Mouse (Mus musculus): ENCODE results near the gene Zfp131.
"Not testable (repeated sequence)": the region's sequence is repeated elsewhere in the genome, so short reads cannot be mapped to it uniquely, and the experiment has no call there.

The Zfp131 gene

DNA sequence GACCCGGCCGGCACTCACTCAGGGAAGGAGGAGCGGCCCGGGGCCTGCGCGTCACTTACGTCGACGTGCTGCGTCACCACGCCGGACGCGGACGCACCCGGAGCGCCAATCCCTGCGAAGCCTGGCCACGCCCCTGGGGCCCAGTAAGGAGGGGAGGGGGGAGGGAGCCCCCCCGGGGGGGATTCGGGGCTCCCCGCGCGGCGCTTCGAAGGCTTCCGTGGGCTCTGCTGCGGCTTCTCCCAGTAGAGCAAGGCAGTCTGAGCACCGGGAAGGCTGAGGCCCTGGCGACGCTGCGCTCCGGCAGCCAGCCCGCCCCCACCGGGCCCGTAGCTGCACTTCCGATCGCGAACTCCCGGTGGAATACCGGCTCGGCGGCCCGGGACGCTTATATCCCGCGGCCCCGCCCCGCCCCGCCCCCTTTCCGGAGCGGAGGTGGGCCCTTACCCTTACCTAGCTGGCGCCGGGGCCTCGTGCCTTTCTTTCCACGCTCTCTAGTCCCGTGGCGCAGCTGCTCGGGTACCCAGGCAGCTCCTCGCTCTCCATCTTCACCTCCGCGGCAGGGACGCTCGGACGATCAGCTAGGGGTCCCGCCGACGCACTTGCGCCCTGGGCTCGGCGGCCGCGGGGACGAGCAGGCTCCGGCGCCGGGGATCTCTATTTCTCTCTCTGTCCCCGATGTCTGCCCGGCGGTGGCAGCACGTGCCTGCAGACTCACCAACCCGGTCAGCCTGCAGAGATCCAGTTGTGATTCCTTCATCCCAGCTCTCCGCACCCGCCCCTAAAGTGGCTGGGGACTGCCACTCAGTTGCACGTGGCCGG, at the start of gene Zfp131:
TSS of gene Zfp131 (minus strand) at position 129 of the 819 bp plus-strand sequence.
- peak; percentile 61 for DNase-seq (ENCODE audit: low spot score)

DNA sequence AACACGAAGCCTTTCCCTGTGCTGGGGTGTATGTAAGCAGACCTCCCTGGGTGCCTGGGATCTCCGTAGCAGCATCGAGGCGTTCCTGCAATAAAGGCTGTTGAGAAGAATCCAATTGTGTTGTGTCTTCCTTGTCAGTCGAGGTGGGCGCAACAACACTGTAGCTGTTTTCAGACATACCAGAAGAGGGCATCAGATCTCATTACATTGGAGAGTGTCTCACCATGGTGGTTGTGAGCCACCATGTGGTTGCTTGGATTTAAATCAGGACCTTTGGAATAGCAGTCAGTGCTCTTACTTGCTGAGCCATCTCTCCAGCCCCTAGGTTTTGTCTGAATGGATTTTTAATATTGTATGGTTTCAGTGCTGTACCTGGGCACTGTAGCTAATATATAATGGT, 49.3 kb upstream of the Zfp131 start:
- not testable (repeated sequence) for DNase-seq (ENCODE audit: low spot score)

DNA sequence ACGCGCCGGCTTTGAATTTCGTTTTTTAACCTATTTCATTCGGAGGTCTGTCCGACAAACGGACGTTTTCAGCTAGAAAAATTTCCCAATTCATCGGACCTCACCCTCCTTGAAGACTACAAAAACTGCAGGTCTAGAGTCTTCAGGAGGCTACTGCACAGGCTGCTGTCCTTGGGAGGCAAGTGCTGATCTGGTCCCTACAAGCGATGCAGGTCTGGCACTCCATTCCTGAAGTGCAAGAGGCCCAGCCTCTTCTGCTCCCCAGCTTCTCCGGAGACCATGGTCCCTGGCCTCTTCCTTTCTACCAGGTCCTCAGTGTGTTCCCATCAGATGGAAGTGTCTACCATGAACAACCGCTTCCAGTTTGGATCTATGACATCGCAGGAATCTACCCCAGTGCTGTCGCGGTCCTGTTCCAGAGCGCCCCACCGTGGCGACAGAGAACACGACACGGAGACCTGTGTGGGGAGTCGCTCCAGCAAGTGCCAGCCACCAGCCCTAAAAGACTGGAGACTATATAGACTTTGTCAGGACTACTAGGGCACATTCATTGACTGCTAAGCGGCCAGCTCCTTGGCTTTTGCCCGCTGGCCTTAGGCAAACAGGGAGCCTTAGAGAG, 47.1 kb upstream of the Zfp131 start:
- not testable (repeated sequence) for DNase-seq (ENCODE audit: low spot score)

DNA sequence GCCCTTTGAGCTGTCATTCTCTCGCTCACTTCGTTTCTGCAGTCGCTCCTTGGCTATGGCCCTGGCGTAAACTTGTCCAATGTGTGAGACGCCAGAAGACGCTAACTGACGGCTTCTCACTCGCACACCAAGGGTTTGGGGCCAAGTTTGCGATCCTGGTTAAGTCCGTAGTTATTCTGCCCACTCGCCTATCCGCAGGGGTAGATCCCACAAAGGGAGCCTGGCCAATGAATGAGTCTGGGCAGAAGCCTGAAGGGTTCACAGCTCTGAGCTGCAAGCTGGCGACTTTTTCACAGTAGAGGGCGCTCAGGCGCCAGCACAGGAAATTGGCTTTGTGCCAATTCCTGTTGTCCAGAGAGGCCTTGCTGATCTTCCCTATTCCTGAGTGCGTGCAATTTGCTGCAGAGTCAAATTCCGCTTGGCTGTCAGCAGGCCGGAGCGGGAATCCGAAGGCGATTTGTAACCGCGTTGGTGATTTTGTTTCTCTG, 45.7 kb upstream of the Zfp131 start:
- not testable (repeated sequence) for DNase-seq (ENCODE audit: low spot score)

- not testable (repeated sequence) for DNase-seq (ENCODE audit: low spot score)
Measured at GRCm38 (mm10) chr13:119835320-119836056, 44.8 kb upstream of the Zfp131 start, which contains the start of gene D13Ertd608e. Gene D13Ertd608e, plus strand, starts transcription at chr13:119836006.

DNA sequence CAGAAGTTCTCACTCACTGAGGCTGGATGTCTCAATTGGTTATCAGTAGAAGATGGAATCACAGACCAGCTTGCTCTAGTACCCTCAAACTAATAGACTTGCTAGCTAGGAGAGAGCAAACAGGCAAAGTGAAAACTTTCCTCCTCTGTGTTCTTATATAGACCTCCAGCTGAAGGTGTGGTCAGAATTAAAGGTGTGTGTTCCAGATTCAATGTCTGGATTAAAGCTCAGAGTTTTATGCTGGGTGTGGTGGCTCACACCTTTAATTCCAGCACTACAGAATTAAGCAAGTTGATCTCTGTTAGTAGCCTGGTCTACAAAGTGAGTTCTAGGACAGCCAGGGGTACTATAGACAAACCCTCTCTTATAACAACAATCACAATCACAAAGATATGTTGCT, 39.4 kb upstream of the Zfp131 start, which contains the start of gene AF067063:
TSS of gene AF067063 (minus strand) at position 101 of the 400 bp plus-strand sequence.
- not testable (repeated sequence) for DNase-seq (ENCODE audit: low spot score)

DNA sequence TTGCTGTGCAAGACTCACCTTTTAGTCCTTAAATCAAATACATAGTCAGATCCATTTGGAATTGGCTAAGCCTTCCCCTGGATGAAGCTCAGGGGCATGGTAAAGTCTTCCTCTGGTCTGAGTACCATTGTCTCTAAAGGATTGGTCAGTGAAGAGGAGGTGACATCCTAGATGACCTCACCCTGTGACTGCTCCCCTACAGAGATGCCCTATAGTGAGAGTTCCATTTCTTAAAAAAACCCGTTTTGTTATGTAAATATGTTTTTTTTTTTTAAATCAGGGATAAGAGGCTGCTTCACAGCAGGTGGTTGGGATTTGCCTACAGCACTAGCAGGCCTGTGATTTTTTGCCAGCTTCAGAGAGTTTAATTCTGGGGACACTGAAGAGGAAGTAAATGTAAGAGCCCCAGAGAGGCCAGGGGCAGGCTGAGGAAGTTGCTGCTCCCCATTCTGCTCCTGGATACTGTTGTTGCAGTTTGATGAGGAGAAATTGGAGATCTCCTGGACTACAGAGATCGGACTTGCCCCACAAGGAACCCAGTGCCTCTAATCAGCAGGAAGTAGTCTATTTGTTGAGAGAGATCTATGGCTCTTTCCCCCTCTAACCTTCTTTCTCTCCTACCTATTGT, 27.0 kb upstream of the Zfp131 start:
- DNase-seq (ENCODE audit: low spot score) = no peak

DNA sequence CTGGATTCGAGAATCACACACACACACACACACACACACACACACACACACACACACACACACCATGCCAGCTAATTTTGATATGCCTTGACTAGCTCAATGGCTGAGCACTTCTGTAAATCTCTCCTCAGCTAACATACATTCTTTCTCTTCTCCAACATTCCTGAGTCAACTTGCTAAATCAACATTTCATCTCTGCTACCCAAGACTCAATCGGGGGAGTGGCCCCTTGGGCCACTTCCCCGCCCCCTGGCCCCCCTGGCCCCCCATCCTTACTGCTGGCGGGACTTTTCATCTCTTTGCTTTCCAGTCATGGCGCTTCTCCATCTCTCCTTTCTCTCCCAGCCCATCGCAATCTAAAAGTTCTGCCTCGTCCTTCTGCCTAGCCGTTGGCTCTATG, 26.1 kb upstream of the Zfp131 start:
- DNase-seq (ENCODE audit: low spot score) = no peak

- DNase-seq (ENCODE audit: low spot score) = no peak
Measured at GRCm38 (mm10) chr13:119810031-119810430, 19.3 kb upstream of the Zfp131 start.

- no peak for DNase-seq (ENCODE audit: low spot score)
Measured at GRCm38 (mm10) chr13:119808937-119809336, 18.2 kb upstream of the Zfp131 start.

- no peak for DNase-seq (ENCODE audit: low spot score)
Measured at GRCm38 (mm10) chr13:119797656-119798055, 7.0 kb upstream of the Zfp131 start.

GRCm38 (mm10) chr13:119792791-119793404, 2.2 kb upstream of the Zfp131 start:
- no peak for DNase-seq (ENCODE audit: low spot score)

DNA sequence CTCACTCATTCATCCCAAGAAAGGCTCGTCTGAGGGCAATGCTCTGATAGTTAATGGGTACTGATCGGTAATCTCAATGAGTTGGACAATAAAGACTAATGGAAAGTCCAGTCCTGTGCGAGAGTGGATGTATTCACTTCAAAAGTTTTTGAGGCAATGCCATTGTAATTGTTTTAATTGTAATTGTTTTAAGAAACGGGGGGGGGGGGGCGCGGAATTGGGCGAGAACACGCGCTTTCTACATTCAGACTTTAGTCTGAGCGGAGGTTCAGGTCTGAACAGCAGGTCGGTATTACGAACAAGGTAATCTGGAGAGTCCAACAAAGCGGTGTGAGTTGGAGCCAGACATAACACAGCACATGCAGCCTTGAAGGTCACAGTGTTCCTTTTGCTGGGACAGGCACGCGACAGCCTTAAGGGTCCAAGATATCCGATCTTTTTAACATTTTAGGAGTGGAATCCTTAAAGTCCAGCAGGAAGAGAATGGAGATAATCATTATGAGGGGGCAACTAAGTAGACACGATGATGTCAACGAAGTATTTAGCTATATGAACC, 969 bp upstream of the Zfp131 start:
- no peak for DNase-seq (ENCODE audit: low spot score)

- DNase-seq (ENCODE audit: low spot score) = peak; percentile 15
Measured at GRCm38 (mm10) chr13:119789851-119790717, 605 bp downstream of the Zfp131 start.

DNA sequence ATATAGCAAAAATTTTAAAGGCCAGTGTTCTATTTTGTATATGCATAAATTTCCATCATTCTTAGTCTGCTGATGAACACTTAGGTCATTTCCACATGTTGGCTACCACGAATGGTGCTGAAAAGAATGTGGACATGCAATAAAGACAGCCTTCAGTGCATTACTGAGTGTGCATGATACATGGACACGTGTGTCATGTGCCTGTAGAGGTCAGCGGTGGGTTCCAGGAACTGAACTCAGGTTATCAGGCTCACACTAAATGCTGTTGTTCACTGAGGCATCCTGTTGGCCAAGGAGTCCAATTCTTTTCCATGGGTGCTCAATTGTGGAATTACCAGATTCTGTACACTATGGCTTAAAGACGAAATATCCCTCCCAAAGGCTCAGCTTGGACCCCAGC, 7.1 kb downstream of the Zfp131 start:
- DNase-seq (ENCODE audit: low spot score) = no peak

DNA sequence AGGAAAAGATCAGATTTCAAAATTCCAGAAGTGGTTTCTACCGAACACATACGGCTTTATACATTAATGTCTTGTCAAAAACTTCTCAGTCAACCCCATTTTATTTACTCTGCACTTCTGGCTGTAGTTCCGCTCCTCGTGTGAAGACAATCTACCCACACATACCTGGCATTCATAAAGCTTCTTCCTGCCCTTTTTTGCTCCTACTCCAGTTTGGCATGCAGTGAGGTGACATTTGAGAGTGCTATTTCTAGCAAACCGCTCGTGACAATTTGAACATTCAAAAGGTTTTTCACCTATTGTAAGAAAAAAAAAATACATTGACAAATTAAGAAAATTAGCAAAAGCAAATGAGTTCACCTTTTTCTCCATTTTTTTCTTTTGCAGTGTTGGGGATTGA, 22.1 kb downstream of the Zfp131 start:
- no peak for DNase-seq (ENCODE audit: low spot score)

DNA sequence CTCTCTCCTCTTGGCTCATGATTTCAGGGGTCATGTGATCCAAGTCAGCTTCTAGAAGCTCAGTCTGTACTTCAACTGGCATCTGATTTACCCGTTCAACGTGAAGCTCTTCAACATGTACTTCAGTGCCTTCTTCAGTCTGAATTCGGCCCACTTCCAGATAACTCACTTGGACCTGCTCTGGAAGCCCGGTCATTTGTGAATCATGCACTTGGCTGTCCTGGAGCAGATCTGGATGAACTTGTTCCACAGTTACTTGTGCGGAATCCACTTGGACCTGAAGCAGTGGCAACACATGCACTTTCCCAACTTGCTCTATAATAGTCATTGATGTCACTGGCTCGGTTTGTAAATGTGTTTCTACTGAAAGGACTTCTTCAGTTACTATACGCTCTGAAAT, 24.2 kb downstream of the Zfp131 start:
- DNase-seq (ENCODE audit: low spot score) = no peak

DNA sequence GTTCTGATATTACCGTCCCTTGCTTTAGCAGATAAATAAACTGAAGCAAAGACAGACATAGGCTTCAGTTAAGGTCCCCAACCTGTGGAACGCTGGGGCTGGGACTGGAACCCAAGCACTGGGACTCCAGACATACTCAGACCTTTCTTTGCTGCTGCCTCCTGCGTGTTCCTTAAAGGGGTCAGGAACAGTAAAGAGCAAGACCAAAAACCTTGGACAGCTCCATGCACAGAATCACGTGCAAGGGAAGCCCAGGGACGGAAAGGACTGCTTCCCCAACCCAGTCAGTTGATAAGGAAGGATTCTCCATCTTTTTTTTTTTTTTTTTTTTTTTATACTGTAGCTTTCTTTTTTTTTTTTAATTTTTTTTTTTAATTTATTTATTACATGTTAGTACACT, 33.9 kb downstream of the Zfp131 start:
- DNase-seq (ENCODE audit: low spot score) = no peak

GRCm38 (mm10) chr13:119755681-119756471, 34.8 kb downstream of the Zfp131 start, which contains the start of gene Nim1k:
Gene Nim1k, minus strand, starts transcription at chr13:119755882.
- DNase-seq (ENCODE audit: low spot score) = no peak

Data from layer of hippocampus, adult 9-10 months (tissue).